Mouse (Mus musculus): ENCODE results near the gene Hecw2.

- no peak for TF ChIP-seq CTCF (IDR thresholded peaks at IDR 0.05)
- no peak for TF ChIP-seq POLR2A (IDR thresholded peaks at IDR 0.05; ENCODE audit: insufficient read depth, low read depth, low read length)
These were observed 399.9 kb downstream of the Hecw2 start for GRCm38 (mm10) chr1:53795081-53795480.
